Mouse (Mus musculus) stomach, embryonic 16.5 days (tissue): ENCODE results near the gene Fam133b. TPM values are rescaled to one million over a fixed set of nuclear protein-coding genes. Genes with fewer than 3 reads are reported as not detected.
A peak's percentile ranks its signal among the peaks of the same experiment; 100 is the strongest.

Experiments
- ATAC-seq: fragments of 200-750 bp; cut with Nextera tagmentation; 2 replicates; pipeline ENCODE4 v1.8.0; 2017; ENCODE audit warnings: moderate number of reproducible peaks, moderate TSS enrichment; ENCODE audit not compliant: insufficient read depth, low FRiP score
- H3K27ac ChIP-seq: fragments of 300-500 bp; sonication (generic); 2 replicates; pipeline ENCODE4 v1.5.1; 2014; ENCODE audit warnings: low read length
- H3K27me3 ChIP-seq: fragments of 300-500 bp; sonication (generic); 2 replicates; pipeline ENCODE4 v1.6.1; 2014; ENCODE audit warnings: low read length, control low read depth, mixed read lengths; ENCODE audit not compliant: control insufficient read depth, insufficient read depth
- H3K36me3 ChIP-seq: fragments of 300-500 bp; sonication (generic); 2 replicates; pipeline ENCODE4 v1.6.1; 2014; ENCODE audit warnings: low read length; ENCODE audit not compliant: control insufficient read depth, insufficient read depth
- H3K4me1 ChIP-seq: fragments of 300-500 bp; sonication (generic); 2 replicates; pipeline ENCODE4 v1.6.1; 2014; ENCODE audit warnings: low read length, control low read depth, mixed read lengths; ENCODE audit not compliant: control insufficient read depth, insufficient read depth
- H3K4me2 ChIP-seq: fragments of 300-500 bp; sonication (generic); 2 replicates; pipeline ENCODE4 v1.6.1; 2014; ENCODE audit warnings: low read depth, low read length, mixed read lengths
- H3K4me3 ChIP-seq: fragments of 300-500 bp; sonication (generic); replicated peaks from 2 replicates; pipeline ENCODE4 v1.5.1; 2014; ENCODE audit warnings: mild to moderate bottlenecking, low read length
- H3K9ac ChIP-seq: fragments of 300-500 bp; sonication (generic); 2 replicates; pipeline ENCODE4 v1.6.1; 2014; ENCODE audit warnings: low read length
- H3K9me3 ChIP-seq: fragments of 300-500 bp; sonication (generic); replicated peaks from 2 replicates; pipeline ENCODE4 v1.6.1; 2016; ENCODE audit warnings: low read length, control low read depth; ENCODE audit not compliant: control insufficient read depth
- WGBS: fragments of 180-500 bp; shearing (Covaris S2); extraction: QIAGEN DNeasy Blood & Tissue Kit; methylation state at CpG from one replicate; pipeline ENCODE4 v1.1.7; 2014; 5-methylcytosine and 5-hydroxymethylcytosine counted together
- polyA plus RNA-seq: library from polyadenylated mRNA; unstranded; fragments of >200 nt; fragmentation: Nextera tagmentation; extraction: Ambion mirVana; gene quantifications from 2 replicates; pipeline ENCODE4 v1.2.1, GENCODE M21; 2015

Gene Fam133b
- polyA plus RNA-seq, 1 experiment from 2014 or later, result 23.9 TPM

DNA sequence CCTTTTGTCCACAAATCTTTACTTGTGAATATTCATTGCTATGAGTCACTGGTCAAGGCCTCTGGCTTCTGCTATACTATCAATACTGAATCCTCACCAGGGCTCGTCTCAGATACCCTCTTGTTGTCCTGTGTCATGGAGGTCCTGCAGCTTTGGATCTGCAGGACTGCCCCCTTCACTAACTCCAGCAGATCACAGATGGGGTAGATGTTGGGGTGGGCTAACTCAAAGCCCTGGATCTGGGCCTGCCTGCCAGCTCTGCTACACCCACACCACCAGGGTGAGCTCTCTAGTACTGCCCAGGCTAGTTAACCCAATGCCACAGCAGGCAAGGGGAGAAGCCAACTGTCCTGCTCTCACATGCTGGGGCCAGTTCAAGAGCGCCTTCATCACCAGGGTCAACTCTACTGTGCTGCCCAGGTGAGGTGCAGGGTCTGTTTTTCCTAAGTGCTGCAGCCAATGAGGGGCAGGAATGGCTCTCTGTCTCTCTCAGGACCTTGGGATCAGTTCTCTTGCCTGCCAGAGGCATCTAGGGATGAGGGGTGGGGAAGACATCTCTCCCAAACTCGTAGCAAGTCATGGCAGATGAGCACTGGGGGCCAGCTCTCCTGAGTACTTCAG is 6.9 kb upstream of the Fam133b start:
- Histone ChIP-seq H3K27ac (no peak overlapping the region), H3K36me3 (no peaks in the 10 kb centered on the region), H3K9ac (no peak overlapping the region), H3K27me3 (no peaks in the 10 kb centered on the region), H3K4me3 (no peak overlapping the region), H3K9me3 (no peaks in the 10 kb centered on the region), H3K4me2 (no peak overlapping the region), H3K4me1 (no peaks in the 10 kb centered on the region)
- no peak for ATAC-seq
- 72% methylated on average over 3 of the region's 3 CpGs for WGBS

- Histone ChIP-seq H3K4me3 (no peak overlapping the region), H3K4me1 (no peaks in the 10 kb centered on the region), H3K27ac (no peak overlapping the region), H3K9ac (no peak overlapping the region), H3K9me3 (no peaks in the 10 kb centered on the region), H3K4me2 (no peak overlapping the region), H3K27me3 (no peaks in the 10 kb centered on the region), H3K36me3 (no peaks in the 10 kb centered on the region)
- no peak for ATAC-seq
- WGBS, result 46% methylated on average over 11 of the region's 11 CpGs
Observed at GRCm38 (mm10) chr5:3538505-3539472, 4.8 kb upstream of the Fam133b start.

- no peak for ATAC-seq
- no peaks in the 10 kb centered on the region for H3K9me3 ChIP-seq
- no peak overlapping the region for H3K9ac ChIP-seq
- H3K27me3 ChIP-seq, result no peaks in the 10 kb centered on the region
- H3K27ac ChIP-seq, result no peak overlapping the region
- H3K36me3 ChIP-seq, result no peaks in the 10 kb centered on the region
- H3K4me1 ChIP-seq, result peaks cover 9% of the 10 kb centered on the region
- H3K4me2 ChIP-seq, result no peak overlapping the region
- no peak overlapping the region for H3K4me3 ChIP-seq
- WGBS, result 69% methylated on average over 6 of the region's 6 CpGs
Observed at GRCm38 (mm10) chr5:3541871-3542270, 1.8 kb upstream of the Fam133b start.

DNA sequence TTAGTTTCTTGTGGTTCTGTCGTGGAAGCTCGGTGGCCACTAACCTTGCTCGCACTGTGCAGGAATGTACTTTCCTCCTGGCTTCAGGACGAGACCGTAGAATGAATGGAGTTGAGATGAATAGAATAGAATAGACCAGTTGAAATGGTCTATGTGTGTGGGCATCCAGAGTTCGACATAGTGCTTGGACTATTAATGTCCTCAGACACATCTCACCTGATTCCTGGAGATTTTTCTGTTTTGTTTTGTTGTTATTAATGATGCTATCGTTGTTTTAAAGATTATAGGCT is 792 bp downstream of the Fam133b start:
- peak overlapping the region; percentile 70 for H3K4me2 ChIP-seq
- peak overlapping the region; percentile 94 for H3K4me3 ChIP-seq
- peaks cover 9% of the 10 kb centered on the region for H3K4me1 ChIP-seq
- ATAC-seq, result no peak; the same call in 1 of the 2 replicates
- no peaks in the 10 kb centered on the region for H3K9me3 ChIP-seq
- H3K9ac ChIP-seq, result peak overlapping the region; percentile 94
- no peak overlapping the region for H3K27ac ChIP-seq
- no peaks in the 10 kb centered on the region for H3K36me3 ChIP-seq
- H3K27me3 ChIP-seq, result no peaks in the 10 kb centered on the region
- WGBS, result 9% methylated on average over 7 of the region's 7 CpGs

DNA sequence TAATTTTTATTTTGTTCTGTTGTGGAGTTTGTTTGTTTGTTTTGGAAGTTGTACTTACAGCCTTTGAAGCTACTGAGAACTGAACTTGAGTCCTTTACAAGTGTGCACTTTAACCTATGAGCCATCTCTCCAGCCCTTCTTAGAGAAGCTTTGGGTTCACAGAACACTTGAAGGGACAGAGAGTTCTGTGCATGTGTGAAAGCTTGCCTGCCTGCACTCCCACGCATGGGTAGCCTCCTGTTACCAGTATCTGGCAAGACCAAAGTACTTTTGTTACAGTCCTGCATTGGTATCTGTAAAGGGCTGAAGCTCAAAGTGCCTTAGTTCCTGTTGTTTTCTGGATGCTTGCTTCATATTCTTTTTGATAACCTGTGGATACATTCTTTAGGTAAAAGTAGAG is 2.6 kb downstream of the Fam133b start:
- H3K4me3 ChIP-seq, result no peak overlapping the region
- 85% methylated on average over 1 of the region's 1 CpGs for WGBS
- H3K9me3 ChIP-seq, result no peaks in the 10 kb centered on the region
- H3K36me3 ChIP-seq, result no peaks in the 10 kb centered on the region; the same call in 1 of the 2 replicates
- H3K4me1 ChIP-seq, result peaks cover 9% of the 10 kb centered on the region
- H3K9ac ChIP-seq, result no peak overlapping the region
- no peak overlapping the region for H3K4me2 ChIP-seq
- no peak for ATAC-seq
- no peak overlapping the region for H3K27ac ChIP-seq
- no peaks in the 10 kb centered on the region for H3K27me3 ChIP-seq

GRCm38 (mm10) chr5:3551481-3551880 is 7.8 kb downstream of the Fam133b start:
- H3K27me3 ChIP-seq, result no peaks in the 10 kb centered on the region
- no peak overlapping the region for H3K9ac ChIP-seq
- H3K9me3 ChIP-seq, result no peaks in the 10 kb centered on the region
- no peak overlapping the region for H3K4me2 ChIP-seq
- no peak for ATAC-seq
- 91% methylated on average over 1 of the region's 1 CpGs for WGBS
- H3K4me1 ChIP-seq, result no peaks in the 10 kb centered on the region; the same call in 1 of the 2 replicates
- H3K36me3 ChIP-seq, result no peaks in the 10 kb centered on the region; the same call in 1 of the 2 replicates
- H3K4me3 ChIP-seq, result no peak overlapping the region
- no peak overlapping the region for H3K27ac ChIP-seq

- WGBS, result 82% methylated on average over 2 of the region's 2 CpGs
- Histone ChIP-seq H3K9me3 (no peaks in the 10 kb centered on the region), H3K4me3 (no peak overlapping the region), H3K36me3 (no peaks in the 10 kb centered on the region; the same call in 1 of the 2 replicates), H3K27me3 (no peaks in the 10 kb centered on the region), H3K4me1 (no peaks in the 10 kb centered on the region; the same call in 1 of the 2 replicates), H3K9ac (no peak overlapping the region), H3K27ac (no peak overlapping the region), H3K4me2 (no peak overlapping the region)
- ATAC-seq, result no peak
Observed at GRCm38 (mm10) chr5:3554198-3554597, 10.6 kb downstream of the Fam133b start.

- H3K36me3 ChIP-seq, result peaks cover 55% of the 10 kb centered on the region
- H3K4me2 ChIP-seq, result no peak within 1 kb of the TSS
- no peak within 1 kb of the TSS for H3K4me3 ChIP-seq
- peaks cover 8% of the 10 kb centered on the region for H3K9me3 ChIP-seq
- no peaks in the 10 kb centered on the region for H3K4me1 ChIP-seq
- ATAC-seq, result no peak
- H3K27me3 ChIP-seq, result no peaks in the 10 kb centered on the region
- H3K27ac ChIP-seq, result no peak within 1 kb of the TSS
- WGBS, result 93% methylated on average over 4 of the region's 4 CpGs
- no peak within 1 kb of the TSS for H3K9ac ChIP-seq
Observed at GRCm38 (mm10) chr5:3571266-3571665, 27.6 kb downstream of the Fam133b start, which contains the start of gene 1700109H08Rik. Gene 1700109H08Rik (plus strand): TSS chr5:3571566.

DNA sequence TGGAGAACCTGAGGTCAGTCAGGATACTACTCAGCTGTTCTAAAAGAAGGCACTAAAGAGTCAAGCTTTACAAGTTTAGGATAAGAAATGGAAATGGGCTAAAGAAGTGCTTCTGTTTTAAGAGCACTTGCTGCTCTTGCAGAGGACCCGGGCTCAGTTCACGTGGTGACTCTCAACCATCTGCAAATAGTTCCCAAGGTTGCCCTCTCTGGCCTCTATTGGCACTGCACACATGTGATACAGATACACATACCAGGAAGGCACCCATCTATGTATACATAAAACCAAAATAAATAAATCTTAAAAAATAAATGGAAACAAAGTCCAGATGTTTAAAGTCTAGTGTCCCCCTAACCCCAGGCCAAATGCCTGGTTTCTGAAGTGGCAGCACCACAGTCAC is 31.2 kb downstream of the Fam133b start:
- Histone ChIP-seq H3K27ac (no peak overlapping the region), H3K9me3 (peaks cover 8% of the 10 kb centered on the region), H3K4me1 (no peaks in the 10 kb centered on the region), H3K9ac (no peak overlapping the region), H3K4me3 (no peak overlapping the region), H3K27me3 (no peaks in the 10 kb centered on the region), H3K4me2 (no peak overlapping the region), H3K36me3 (peaks cover 55% of the 10 kb centered on the region)
- 97% methylated on average over 2 of the region's 2 CpGs for WGBS
- no peak for ATAC-seq
